Mouse (Mus musculus): ENCODE results near the gene Actrt2. TPM values are rescaled to one million over a fixed set of nuclear protein-coding genes. Genes with fewer than 3 reads are reported as not detected.

Actrt2 gene
- total and polyA plus RNA-seq, 2 experiments from 2014 or later: not detected

DNA sequence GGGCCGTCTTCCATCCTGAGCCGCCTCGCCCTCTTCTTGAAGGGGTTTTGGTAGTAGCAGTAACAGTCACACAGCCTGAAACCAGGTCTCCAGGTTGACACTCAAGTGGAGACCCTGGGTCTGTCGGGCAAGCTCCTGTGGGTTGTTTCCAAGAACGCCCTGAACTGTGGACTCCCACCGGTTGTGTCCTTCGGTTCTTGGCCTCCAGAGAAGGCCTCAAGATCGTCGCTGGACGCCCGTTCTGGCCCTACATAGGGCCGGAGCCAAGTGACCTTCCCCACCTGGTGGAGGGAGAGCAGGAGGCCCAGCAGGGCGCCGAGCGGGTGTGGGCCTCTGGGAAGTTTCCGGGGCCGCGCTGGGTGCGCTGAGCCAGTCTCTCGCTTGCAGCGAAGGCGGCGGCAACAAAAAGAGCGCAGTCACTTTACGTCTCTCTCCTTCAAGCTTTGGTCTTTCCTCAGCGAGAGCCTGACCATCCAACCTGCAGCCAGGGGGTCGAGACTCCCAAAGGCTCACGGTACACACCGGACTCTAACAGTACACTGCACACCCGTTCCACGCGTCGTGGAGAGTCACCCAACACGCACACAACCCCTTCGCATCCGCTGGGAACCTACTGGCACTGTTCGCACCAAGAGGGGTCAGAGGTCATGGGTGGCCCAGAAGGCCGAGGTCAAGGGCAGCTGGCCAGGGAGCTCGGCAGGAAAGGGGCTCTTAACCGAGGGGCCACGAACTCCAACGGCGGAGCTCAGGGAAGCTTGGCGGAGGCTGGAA, 33.0 kb downstream of the Actrt2 start:
- H3K4me2 ChIP-seq (ENCODE audit: low read depth, low read length): peak overlapping the region; percentile 75
- peak overlapping the region; percentile 91 for H3K27ac ChIP-seq (ENCODE audit: low read depth)
- DNase-seq (ENCODE audit: low spot score) (no peak), ATAC-seq (ENCODE audit: insufficient read depth, low read depth) (no peak)
- peak overlapping the region; percentile 68 for H3K4me3 ChIP-seq (ENCODE audit: low read depth, low read length)
- peaks cover 11% of the 10 kb centered on the region; the same call in 1 of the 2 replicates for H3K4me1 ChIP-seq (ENCODE audit: control insufficient read depth, insufficient read depth)
- peak overlapping the region; percentile 86 for H3K9ac ChIP-seq (replicated peaks; ENCODE audit: low read depth, low read length)
- no peaks in the 10 kb centered on the region for H3K36me3 ChIP-seq (replicated peaks; ENCODE audit: control insufficient read depth, insufficient read depth, low read length)
- TF ChIP-seq EP300 (IDR thresholded peaks at IDR 0.05; ENCODE audit: low read depth): no peak
- TF ChIP-seq CTCF (IDR thresholded peaks at IDR 0.05; ENCODE audit: low read depth): no peak; the same call in 1 of the 2 replicates
- peaks cover 48% of the 10 kb centered on the region for H3K27me3 ChIP-seq (ENCODE audit: control insufficient read depth, insufficient read depth, low read length)
- 14% methylated on average over 44 of the region's 44 CpGs for WGBS
- no peaks in the 10 kb centered on the region for H3K9me3 ChIP-seq (replicated peaks; ENCODE audit: control insufficient read depth, low read length)

GRCm38 (mm10) chr4:154634001-154634400, 33.7 kb downstream of the Actrt2 start:
- H3K36me3 ChIP-seq (replicated peaks; ENCODE audit: control insufficient read depth, insufficient read depth, low read length): no peaks in the 10 kb centered on the region
- H3K4me1 ChIP-seq (ENCODE audit: control insufficient read depth, insufficient read depth): peaks cover 11% of the 10 kb centered on the region; the same call in 1 of the 2 replicates
- H3K9me3 ChIP-seq (replicated peaks; ENCODE audit: control insufficient read depth, low read length): no peaks in the 10 kb centered on the region
- no peak for TF ChIP-seq CTCF (IDR thresholded peaks at IDR 0.05; ENCODE audit: low read depth)
- no peak for TF ChIP-seq EP300 (IDR thresholded peaks at IDR 0.05; ENCODE audit: low read depth)
- DNase-seq (ENCODE audit: low spot score) (no peak), ATAC-seq (ENCODE audit: insufficient read depth, low read depth) (no peak)
- 27% methylated on average over 3 of the region's 3 CpGs for WGBS
- peaks cover 46% of the 10 kb centered on the region for H3K27me3 ChIP-seq (ENCODE audit: control insufficient read depth, insufficient read depth, low read length)
- peak overlapping the region; percentile 86 for H3K9ac ChIP-seq (replicated peaks; ENCODE audit: low read depth, low read length)
- peak overlapping the region; percentile 75 for H3K4me2 ChIP-seq (ENCODE audit: low read depth, low read length)
- peak overlapping the region; percentile 91 for H3K27ac ChIP-seq (ENCODE audit: low read depth)
- peak overlapping the region; percentile 68 for H3K4me3 ChIP-seq (ENCODE audit: low read depth, low read length)

GRCm38 (mm10) chr4:154632800-154633764, 34.6 kb downstream of the Actrt2 start:
- DNase-seq (ENCODE audit: low spot score) (no peak), ATAC-seq (ENCODE audit: insufficient read depth, low read depth) (no peak)
- H3K9ac ChIP-seq (replicated peaks; ENCODE audit: low read depth, low read length): peak overlapping the region; percentile 86
- peaks cover 11% of the 10 kb centered on the region; the same call in 1 of the 2 replicates for H3K4me1 ChIP-seq (ENCODE audit: control insufficient read depth, insufficient read depth)
- 40% methylated on average over 14 of the region's 14 CpGs for WGBS
- TF ChIP-seq CTCF (IDR thresholded peaks at IDR 0.05; ENCODE audit: low read depth) (0 out of 2 replicates have a peak, but pooled peaks have one; percentile 6), EP300 (IDR thresholded peaks at IDR 0.05; ENCODE audit: low read depth) (no peak)
- no peaks in the 10 kb centered on the region for H3K36me3 ChIP-seq (replicated peaks; ENCODE audit: control insufficient read depth, insufficient read depth, low read length)
- H3K9me3 ChIP-seq (replicated peaks; ENCODE audit: control insufficient read depth, low read length): no peaks in the 10 kb centered on the region
- H3K27me3 ChIP-seq (ENCODE audit: control insufficient read depth, insufficient read depth, low read length): peaks cover 40% of the 10 kb centered on the region
- H3K4me2 ChIP-seq (ENCODE audit: low read depth, low read length): peak overlapping the region; percentile 75
- peak overlapping the region; percentile 91; the same call in 1 of the 2 replicates for H3K27ac ChIP-seq (ENCODE audit: low read depth)
- H3K4me3 ChIP-seq (ENCODE audit: low read depth, low read length): peak overlapping the region; percentile 68

DNA sequence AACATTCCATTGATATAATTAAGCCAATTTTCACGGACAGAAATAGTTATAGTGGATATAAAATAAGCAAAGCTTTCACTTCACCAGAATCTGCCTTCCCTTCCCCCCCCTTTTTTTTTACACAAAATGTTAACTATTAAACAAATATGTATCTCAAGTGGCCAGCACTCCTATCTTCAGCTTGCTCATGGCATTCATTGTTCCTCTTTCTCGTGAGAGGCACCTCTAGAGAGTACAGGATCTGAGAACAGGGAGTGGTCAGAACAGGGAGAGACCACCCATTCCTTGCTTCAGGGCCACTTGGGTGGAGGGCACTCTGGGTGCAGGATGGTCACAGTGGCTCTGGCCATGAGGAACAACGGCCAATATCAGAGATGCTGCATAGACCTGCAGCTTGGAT, 36.9 kb downstream of the Actrt2 start:
- TF ChIP-seq CTCF (IDR thresholded peaks at IDR 0.05; ENCODE audit: low read depth) (no peak), EP300 (IDR thresholded peaks at IDR 0.05; ENCODE audit: low read depth) (no peak)
- Histone ChIP-seq H3K4me2 (ENCODE audit: low read depth, low read length) (no peak overlapping the region), H3K4me1 (ENCODE audit: control insufficient read depth, insufficient read depth) (peaks cover 33% of the 10 kb centered on the region), H3K4me3 (ENCODE audit: low read depth, low read length) (no peak overlapping the region), H3K9ac (replicated peaks; ENCODE audit: low read depth, low read length) (no peak overlapping the region), H3K27ac (ENCODE audit: low read depth) (no peak overlapping the region), H3K36me3 (replicated peaks; ENCODE audit: control insufficient read depth, insufficient read depth, low read length) (no peaks in the 10 kb centered on the region), H3K27me3 (ENCODE audit: control insufficient read depth, insufficient read depth, low read length) (peaks cover 28% of the 10 kb centered on the region), H3K9me3 (replicated peaks; ENCODE audit: control insufficient read depth, low read length) (no peaks in the 10 kb centered on the region)
- 45% methylated on average over 3 of the region's 3 CpGs for WGBS
- no peak for DNase-seq (ENCODE audit: low spot score)
- no peak for ATAC-seq (ENCODE audit: insufficient read depth, low read depth)

DNA sequence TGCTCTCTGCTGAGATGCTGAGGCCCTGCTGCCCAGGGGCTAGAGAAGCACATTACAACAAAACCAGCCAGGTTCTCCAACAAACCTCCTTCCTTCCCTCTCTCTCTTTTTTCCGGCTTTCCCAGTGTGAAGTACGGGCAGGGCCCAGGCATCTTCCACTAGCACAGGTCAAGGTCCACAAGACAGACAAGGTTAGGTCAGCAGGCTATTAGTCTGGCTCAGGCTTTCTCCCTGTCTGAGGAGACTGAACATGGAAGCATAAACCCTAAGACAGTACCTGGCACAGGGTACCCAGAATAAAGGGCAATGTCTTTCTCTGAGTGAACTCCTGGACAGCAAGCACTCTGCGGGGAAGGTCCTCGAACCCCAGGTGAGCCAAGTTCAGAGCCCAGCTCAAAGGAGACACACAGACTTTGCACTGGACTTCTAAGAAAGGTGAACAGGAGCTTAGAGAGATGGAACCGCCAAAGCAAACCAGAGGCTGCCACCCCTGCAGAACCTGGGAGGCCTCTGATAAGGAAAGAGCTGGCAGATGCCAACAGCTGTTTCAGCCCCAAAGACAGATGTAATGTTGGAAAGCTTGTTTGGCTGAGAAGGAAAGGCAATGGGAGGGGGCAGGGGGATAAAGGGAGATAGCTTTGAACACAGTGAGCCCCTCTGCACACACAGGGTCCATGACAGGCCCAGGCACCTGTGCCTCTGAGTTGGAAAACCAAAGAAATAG, 40.1 kb downstream of the Actrt2 start:
- TF ChIP-seq EP300 (IDR thresholded peaks at IDR 0.05; ENCODE audit: low read depth) (no peak), CTCF (IDR thresholded peaks at IDR 0.05; ENCODE audit: low read depth) (no peak)
- no peak overlapping the region for H3K9ac ChIP-seq (replicated peaks; ENCODE audit: low read depth, low read length)
- DNase-seq (ENCODE audit: low spot score) (no peak), ATAC-seq (ENCODE audit: insufficient read depth, low read depth) (no peak)
- no peak overlapping the region for H3K4me3 ChIP-seq (ENCODE audit: low read depth, low read length)
- no peaks in the 10 kb centered on the region for H3K36me3 ChIP-seq (replicated peaks; ENCODE audit: control insufficient read depth, insufficient read depth, low read length)
- peak overlapping the region; percentile 34; the same call in 1 of the 2 replicates for H3K27ac ChIP-seq (ENCODE audit: low read depth)
- no peaks in the 10 kb centered on the region for H3K9me3 ChIP-seq (replicated peaks; ENCODE audit: control insufficient read depth, low read length)
- H3K27me3 ChIP-seq (ENCODE audit: control insufficient read depth, insufficient read depth, low read length): peaks cover 13% of the 10 kb centered on the region; the same call in 1 of the 2 replicates
- peaks cover 50% of the 10 kb centered on the region for H3K4me1 ChIP-seq (ENCODE audit: control insufficient read depth, insufficient read depth)
- no peak overlapping the region for H3K4me2 ChIP-seq (ENCODE audit: low read depth, low read length)
- WGBS: 69% methylated on average over 5 of the region's 5 CpGs
